Mouse (Mus musculus) limb, embryonic 15.5 days (tissue): ENCODE results near the gene Ddx20. TPM values are rescaled to one million over a fixed set of nuclear protein-coding genes. Genes with fewer than 3 reads are reported as not detected.

Experiments
- ATAC-seq: fragments of 200-750 bp; cut with Nextera tagmentation; 2 replicates; pipeline ENCODE4 v1.8.0; 2017; ENCODE audit warnings: low read depth, moderate TSS enrichment; ENCODE audit not compliant: insufficient number of reproducible peaks, low FRiP score, low TSS enrichment
- H3K27ac ChIP-seq: fragments of 300-500 bp; sonication (generic); 2 replicates; pipeline ENCODE4 v1.5.1; 2015; ENCODE audit warnings: moderate library complexity, mild to moderate bottlenecking, inconsistent platforms
- H3K27me3 ChIP-seq: fragments of 300-500 bp; sonication (generic); 2 replicates; pipeline ENCODE4 v1.6.1; 2015; ENCODE audit warnings: inconsistent platforms
- H3K36me3 ChIP-seq: fragments of 300-500 bp; sonication (generic); 2 replicates; pipeline ENCODE4 v1.6.1; 2015; ENCODE audit warnings: inconsistent platforms
- H3K4me1 ChIP-seq: fragments of 300-500 bp; sonication (generic); 2 replicates; pipeline ENCODE4 v1.6.1; 2015; ENCODE audit warnings: inconsistent platforms
- H3K4me2 ChIP-seq: fragments of 300-500 bp; sonication (generic); 2 replicates; pipeline ENCODE4 v1.6.1; 2015; ENCODE audit warnings: mild to moderate bottlenecking, inconsistent platforms
- H3K4me3 ChIP-seq: fragments of 300-500 bp; sonication (generic); 2 replicates; pipeline ENCODE4 v1.5.1; 2015; ENCODE audit warnings: mild to moderate bottlenecking, inconsistent platforms
- H3K9ac ChIP-seq: fragments of 300-500 bp; sonication (generic); 2 replicates; pipeline ENCODE4 v1.6.1; 2015; ENCODE audit warnings: inconsistent platforms
- H3K9me3 ChIP-seq: fragments of 300-500 bp; sonication (generic); 2 replicates; pipeline ENCODE4 v1.6.1; 2016; ENCODE audit warnings: inconsistent platforms
- WGBS: fragments of 180-500 bp; shearing (Covaris S2); methylation state at CpG from one replicate; pipeline ENCODE4 v1.1.7; 2015; 5-methylcytosine and 5-hydroxymethylcytosine counted together
- polyA plus RNA-seq: library from polyadenylated mRNA; unstranded; fragments of >200 nt; fragmentation: Nextera tagmentation; extraction: Ambion mirVana; gene quantifications from 2 replicates; pipeline ENCODE4 v1.2.1, GENCODE M21; 2015

Ddx20 gene
- polyA plus RNA-seq, 1 experiment from 2014 or later = 31.4 TPM

DNA sequence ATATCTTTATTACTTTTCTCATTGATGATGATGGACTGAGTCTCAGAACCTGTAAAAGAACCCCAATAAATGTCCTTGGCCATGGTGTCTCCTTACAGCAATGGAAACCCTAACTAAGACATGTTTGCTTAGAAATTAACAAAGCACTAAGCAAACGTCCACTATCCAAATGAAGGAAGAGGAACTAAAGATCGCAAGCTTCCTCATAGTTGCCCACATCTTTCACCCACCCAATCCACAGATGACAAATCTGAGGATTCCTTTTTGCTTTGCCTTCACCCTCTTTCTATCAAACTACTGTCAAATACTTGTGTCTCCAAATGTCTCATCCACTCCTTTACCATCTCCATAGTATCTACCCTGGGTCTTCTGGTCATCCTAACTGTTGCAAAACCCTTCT is 1.2 kb upstream of the Ddx20 start:
- no peak overlapping the region for H3K4me2 ChIP-seq
- H3K27me3 ChIP-seq = peaks cover 4% of the 10 kb centered on the region; the same call in 1 of the 2 replicates
- H3K9me3 ChIP-seq = no peaks in the 10 kb centered on the region
- no peak overlapping the region for H3K9ac ChIP-seq
- H3K4me3 ChIP-seq = no peak overlapping the region
- WGBS = 86% methylated on average over 2 of the region's 2 CpGs
- no peak for ATAC-seq
- peaks cover 13% of the 10 kb centered on the region for H3K36me3 ChIP-seq
- peaks cover 10% of the 10 kb centered on the region for H3K4me1 ChIP-seq
- no peak overlapping the region for H3K27ac ChIP-seq

GRCm38 (mm10) chr3:105686394-105687323 is 715 bp downstream of the Ddx20 start:
- H3K27me3 ChIP-seq = no peaks in the 10 kb centered on the region
- peaks cover 10% of the 10 kb centered on the region for H3K4me1 ChIP-seq
- H3K9me3 ChIP-seq = no peaks in the 10 kb centered on the region
- H3K4me2 ChIP-seq = peak overlapping the region; percentile 66
- peak overlapping the region; percentile 67 for H3K4me3 ChIP-seq
- peaks cover 23% of the 10 kb centered on the region for H3K36me3 ChIP-seq
- H3K27ac ChIP-seq = peak overlapping the region; percentile 83
- no peak; the same call in 1 of the 2 replicates for ATAC-seq
- 7% methylated on average over 60 of the region's 60 CpGs for WGBS
- H3K9ac ChIP-seq = peak overlapping the region; percentile 78

DNA sequence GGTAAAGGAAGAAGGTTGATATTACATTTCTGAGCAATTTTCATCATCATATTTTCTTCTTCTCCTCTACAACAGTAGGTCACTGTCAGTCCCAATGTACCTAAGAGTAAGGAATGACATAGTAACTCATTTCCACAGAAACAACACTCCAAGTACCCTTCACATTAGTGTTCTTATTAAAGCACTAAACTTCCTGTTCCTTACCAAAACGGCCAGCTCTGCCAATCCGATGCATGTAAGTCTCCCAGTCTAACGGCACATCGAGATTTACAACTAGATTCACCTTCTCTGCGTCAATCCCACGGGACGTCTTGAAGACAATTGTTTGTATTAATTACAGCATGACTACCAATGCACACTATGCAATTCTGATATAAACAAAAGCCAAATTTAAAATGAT is 7.0 kb downstream of the Ddx20 start:
- Histone ChIP-seq H3K36me3 (peaks cover 58% of the 10 kb centered on the region), H3K27ac (no peak overlapping the region), H3K4me3 (no peak overlapping the region), H3K4me2 (no peak overlapping the region), H3K9me3 (no peaks in the 10 kb centered on the region), H3K27me3 (no peaks in the 10 kb centered on the region), H3K4me1 (no peaks in the 10 kb centered on the region), H3K9ac (no peak overlapping the region)
- 90% methylated on average over 7 of the region's 7 CpGs for WGBS
- no peak for ATAC-seq

GRCm38 (mm10) chr3:105675932-105676331 is 11.4 kb downstream of the Ddx20 start:
- H3K4me1 ChIP-seq = 0 out of 2 replicates have a peak, but pooled peaks cover 2% of the 10 kb centered on the region

DNA sequence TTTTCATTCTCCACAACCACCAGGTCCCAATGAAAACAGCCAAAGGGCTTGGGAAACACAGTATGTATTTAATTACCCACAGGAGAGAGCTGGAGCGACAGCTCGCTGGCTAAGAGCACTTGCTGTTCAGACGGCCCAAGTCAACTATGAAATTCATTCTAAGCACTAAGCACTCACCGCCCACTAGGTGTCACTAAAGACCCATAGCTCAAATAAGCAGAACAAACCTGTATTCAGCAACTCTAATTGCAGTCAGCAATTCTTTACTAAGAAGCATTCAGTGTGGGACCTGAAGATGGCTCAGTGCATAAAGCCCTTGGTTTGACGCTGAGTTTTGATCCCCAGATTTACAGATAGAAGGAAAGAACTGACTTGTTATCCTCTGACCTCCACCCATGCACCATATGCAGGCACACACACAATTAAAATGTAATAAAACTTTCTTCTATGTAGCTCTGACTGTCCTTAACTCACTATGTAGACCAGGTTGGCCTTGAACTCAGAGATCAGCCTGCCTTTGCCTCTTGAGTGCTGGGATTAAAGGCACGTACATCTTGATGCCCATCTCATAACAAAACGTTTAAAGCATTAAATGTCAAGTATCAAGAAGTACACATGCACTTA is 12.7 kb downstream of the Ddx20 start:
- Histone ChIP-seq H3K4me3 (no peak overlapping the region), H3K27me3 (no peaks in the 10 kb centered on the region), H3K4me1 (0 out of 2 replicates have a peak, but pooled peaks cover 2% of the 10 kb centered on the region), H3K27ac (no peak overlapping the region), H3K9ac (no peak overlapping the region), H3K4me2 (no peak overlapping the region), H3K36me3 (peaks cover 23% of the 10 kb centered on the region), H3K9me3 (no peaks in the 10 kb centered on the region)
- no peak; the same call in 1 of the 2 replicates for ATAC-seq
- WGBS = 21% methylated on average over 7 of the region's 7 CpGs

More at GRCm38 (mm10) chr3:105675932-105676331, 11.4 kb downstream of the Ddx20 start:
- H3K9ac ChIP-seq = no peak overlapping the region
- no peaks in the 10 kb centered on the region for H3K9me3 ChIP-seq
- ATAC-seq = no peak
- H3K36me3 ChIP-seq = peaks cover 31% of the 10 kb centered on the region
- no peak overlapping the region for H3K27ac ChIP-seq
- H3K4me2 ChIP-seq = no peak overlapping the region
- no peaks in the 10 kb centered on the region for H3K27me3 ChIP-seq
- H3K4me3 ChIP-seq = no peak overlapping the region
- 58% methylated on average over 2 of the region's 2 CpGs for WGBS

DNA sequence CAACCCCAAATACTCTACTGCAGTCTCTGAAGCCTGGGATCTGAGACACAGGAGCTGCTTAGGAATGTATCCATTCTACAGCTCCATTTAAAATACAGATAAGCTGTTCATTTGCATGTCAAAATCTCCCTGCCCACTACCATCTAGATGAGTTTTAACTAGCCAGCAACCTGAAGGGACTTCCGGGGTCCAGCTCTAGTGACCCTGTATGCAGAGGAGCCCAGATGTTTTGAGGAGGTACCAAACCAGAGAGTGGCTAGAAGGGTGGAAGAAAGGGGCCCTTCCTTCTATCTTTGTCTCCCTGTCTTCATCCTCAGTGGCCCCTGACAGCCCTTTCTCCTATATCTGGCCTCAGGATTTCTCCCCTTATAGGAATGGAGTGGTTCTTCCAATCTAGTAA is 16.6 kb downstream of the Ddx20 start:
- H3K9ac ChIP-seq = no peak overlapping the region
- ATAC-seq = no peak
- 87% methylated on average over 1 of the region's 1 CpGs for WGBS
- no peaks in the 10 kb centered on the region for H3K9me3 ChIP-seq
- H3K27ac ChIP-seq = no peak overlapping the region
- 0 out of 2 replicates have a peak, but pooled peaks cover 2% of the 10 kb centered on the region for H3K4me1 ChIP-seq
- 0 out of 2 replicates have a peak, but pooled peaks cover 4% of the 10 kb centered on the region for H3K27me3 ChIP-seq
- H3K36me3 ChIP-seq = no peaks in the 10 kb centered on the region
- no peak overlapping the region for H3K4me3 ChIP-seq
- H3K4me2 ChIP-seq = no peak overlapping the region

DNA sequence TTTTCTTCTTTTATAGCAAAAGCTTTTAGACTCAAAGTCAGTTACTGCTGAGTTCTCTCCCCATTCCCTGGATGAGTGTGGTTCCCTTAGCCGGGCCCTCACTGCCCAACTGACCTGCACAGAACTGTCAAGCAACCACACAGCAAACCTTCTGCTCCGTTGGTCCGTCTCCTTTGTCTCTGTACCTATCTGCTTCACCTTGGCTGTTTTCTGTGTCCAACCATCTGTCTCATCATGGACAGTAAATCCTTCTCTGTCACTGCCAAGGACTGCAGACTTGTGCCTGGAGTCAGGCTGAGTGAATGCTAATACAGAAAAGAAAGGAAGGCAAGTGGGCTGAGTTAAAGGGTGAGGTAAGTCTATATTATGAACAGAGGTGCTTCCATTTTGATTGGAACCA is 17.6 kb downstream of the Ddx20 start:
- Histone ChIP-seq H3K4me3 (no peak overlapping the region), H3K27me3 (0 out of 2 replicates have a peak, but pooled peaks cover 4% of the 10 kb centered on the region), H3K27ac (no peak overlapping the region), H3K4me1 (0 out of 2 replicates have a peak, but pooled peaks cover 2% of the 10 kb centered on the region), H3K4me2 (no peak overlapping the region), H3K9me3 (no peaks in the 10 kb centered on the region), H3K9ac (no peak overlapping the region), H3K36me3 (no peaks in the 10 kb centered on the region)
- no peak for ATAC-seq
- 95% methylated on average over 3 of the region's 3 CpGs for WGBS

- Histone ChIP-seq H3K9me3 (no peaks in the 10 kb centered on the region), H3K4me1 (no peaks in the 10 kb centered on the region), H3K4me2 (no peak overlapping the region), H3K9ac (no peak overlapping the region), H3K4me3 (no peak overlapping the region), H3K27ac (no peak overlapping the region), H3K27me3 (0 out of 2 replicates have a peak, but pooled peaks cover 4% of the 10 kb centered on the region), H3K36me3 (no peaks in the 10 kb centered on the region)
- WGBS = 32% methylated on average over 9 of the region's 9 CpGs
- ATAC-seq = no peak
These were observed 19.2 kb downstream of the Ddx20 start for GRCm38 (mm10) chr3:105668161-105668560.

GRCm38 (mm10) chr3:105666996-105667523 is 20.3 kb downstream of the Ddx20 start:
- WGBS = 71% methylated on average over 4 of the region's 4 CpGs
- Histone ChIP-seq H3K4me3 (no peak overlapping the region), H3K9ac (no peak overlapping the region), H3K27me3 (0 out of 2 replicates have a peak, but pooled peaks cover 4% of the 10 kb centered on the region), H3K27ac (no peak overlapping the region), H3K9me3 (no peaks in the 10 kb centered on the region), H3K36me3 (no peaks in the 10 kb centered on the region), H3K4me1 (no peaks in the 10 kb centered on the region), H3K4me2 (no peak overlapping the region)
- ATAC-seq = no peak

GRCm38 (mm10) chr3:105665105-105665765 is 22.1 kb downstream of the Ddx20 start:
- no peak overlapping the region for H3K27ac ChIP-seq
- 0 out of 2 replicates have a peak, but pooled peaks cover 4% of the 10 kb centered on the region for H3K27me3 ChIP-seq
- no peak for ATAC-seq
- no peaks in the 10 kb centered on the region for H3K9me3 ChIP-seq
- no peaks in the 10 kb centered on the region for H3K4me1 ChIP-seq
- H3K9ac ChIP-seq = no peak overlapping the region
- 80% methylated on average over 9 of the region's 9 CpGs for WGBS
- H3K4me2 ChIP-seq = no peak overlapping the region
- H3K36me3 ChIP-seq = no peaks in the 10 kb centered on the region
- no peak overlapping the region for H3K4me3 ChIP-seq

- ATAC-seq = no peak
- Histone ChIP-seq H3K36me3 (no peaks in the 10 kb centered on the region), H3K9me3 (no peaks in the 10 kb centered on the region), H3K9ac (no peak overlapping the region), H3K4me1 (no peaks in the 10 kb centered on the region), H3K4me3 (no peak overlapping the region), H3K4me2 (no peak overlapping the region), H3K27me3 (0 out of 2 replicates have a peak, but pooled peaks cover 3% of the 10 kb centered on the region), H3K27ac (no peak overlapping the region)
- WGBS = 69% methylated on average over 8 of the region's 8 CpGs
These were observed 24.3 kb downstream of the Ddx20 start for GRCm38 (mm10) chr3:105663043-105663442.
